Mouse (Mus musculus): Measurements from ENCODE around the gene Crlf1.
A peak's percentile ranks its signal among the peaks of the same experiment; 100 is the strongest.

Crlf1 gene

DNA sequence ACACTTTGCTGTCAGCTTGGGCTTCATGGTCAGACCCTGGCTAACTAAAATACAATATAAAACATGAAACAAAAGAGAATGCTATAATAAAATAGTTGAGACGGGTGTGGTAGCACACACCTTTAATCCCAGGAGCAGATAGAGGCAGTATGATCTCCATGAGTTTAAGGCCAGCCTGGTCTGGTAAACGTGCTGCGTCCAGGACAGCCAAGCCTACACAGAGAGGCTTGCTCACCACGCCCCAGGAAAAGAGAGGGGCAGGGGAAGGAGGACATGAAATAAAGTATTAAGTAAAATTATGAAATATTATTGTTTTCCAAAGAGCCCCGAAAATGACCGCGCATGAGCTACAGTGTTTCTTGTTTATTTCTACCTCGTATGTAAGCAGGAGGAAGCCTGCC is 34.2 kb downstream of the Crlf1 start:
- DNase-seq = no peak

DNA sequence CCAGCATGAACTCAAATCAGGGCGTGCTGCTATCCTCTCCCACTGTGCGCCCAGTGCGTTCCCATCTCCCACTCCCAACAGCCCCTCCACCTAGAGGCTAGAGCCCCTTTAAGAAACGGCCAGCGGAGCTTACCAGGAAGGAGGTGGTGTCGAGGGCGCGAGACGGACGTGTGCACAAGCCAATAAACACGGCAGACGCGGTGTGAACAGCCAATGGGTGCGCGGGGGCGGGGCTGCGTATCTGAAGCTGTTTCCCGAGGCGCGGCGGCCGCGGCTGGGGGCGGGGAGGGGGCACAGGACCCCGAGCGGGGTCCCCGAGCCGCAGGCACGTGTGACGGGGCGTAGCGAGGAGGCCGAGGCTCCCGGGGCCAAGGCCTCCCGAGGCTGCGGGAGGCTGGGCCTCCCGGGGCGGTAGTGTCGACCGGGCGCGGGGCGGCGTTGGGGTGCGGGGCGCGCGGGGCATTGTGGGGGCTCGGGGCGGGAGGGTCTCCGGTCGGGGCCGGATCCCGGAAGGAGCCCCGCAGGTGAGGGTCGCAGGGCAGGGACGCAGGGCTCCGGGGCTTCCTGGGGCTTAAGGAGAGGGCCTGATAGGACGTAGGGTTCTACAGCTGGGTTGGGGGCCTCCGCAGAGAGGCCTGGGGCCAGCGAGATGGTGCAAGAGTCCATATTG is 34.7 kb downstream of the Crlf1 start, which contains the start of the genes Fkbp8 and Kxd1:
Gene Fkbp8, plus strand, starts transcription at position 213 of the 670 bp plus-strand sequence.
Gene Kxd1, minus strand, starts transcription at position 445 of the 670 bp plus-strand sequence.
- DNase-seq = peak; percentile 97

DNA sequence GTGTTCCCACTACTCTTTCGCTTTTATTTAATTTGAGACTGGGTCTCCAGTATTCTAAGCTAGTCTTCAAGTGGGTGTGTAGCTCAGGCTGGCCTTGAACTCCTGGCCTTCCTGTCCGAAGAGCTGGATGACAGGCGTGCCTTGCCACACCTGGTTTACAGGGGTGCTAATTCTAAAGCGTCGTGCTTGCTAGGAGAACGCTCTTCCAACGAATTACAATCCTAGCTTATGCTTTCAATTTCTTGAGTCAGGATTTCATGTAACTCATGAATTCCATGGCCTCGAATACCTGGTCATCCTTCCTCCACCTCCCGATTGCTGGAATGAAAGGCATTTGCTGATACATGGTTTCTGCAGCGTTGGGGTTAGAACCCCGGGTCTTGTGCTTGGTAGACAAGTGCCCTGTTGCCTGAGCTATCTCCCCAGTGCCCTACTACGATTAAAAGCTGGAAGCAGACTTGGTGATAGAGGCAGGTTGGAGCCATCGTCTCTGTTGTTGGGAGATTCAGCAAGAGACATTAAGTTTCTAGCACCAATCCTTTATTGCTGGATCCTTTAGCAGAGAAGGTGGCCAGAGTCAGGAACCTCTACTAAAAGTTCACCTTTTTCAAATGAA is 35.3 kb downstream of the Crlf1 start:
- DNase-seq = no peak

DNA sequence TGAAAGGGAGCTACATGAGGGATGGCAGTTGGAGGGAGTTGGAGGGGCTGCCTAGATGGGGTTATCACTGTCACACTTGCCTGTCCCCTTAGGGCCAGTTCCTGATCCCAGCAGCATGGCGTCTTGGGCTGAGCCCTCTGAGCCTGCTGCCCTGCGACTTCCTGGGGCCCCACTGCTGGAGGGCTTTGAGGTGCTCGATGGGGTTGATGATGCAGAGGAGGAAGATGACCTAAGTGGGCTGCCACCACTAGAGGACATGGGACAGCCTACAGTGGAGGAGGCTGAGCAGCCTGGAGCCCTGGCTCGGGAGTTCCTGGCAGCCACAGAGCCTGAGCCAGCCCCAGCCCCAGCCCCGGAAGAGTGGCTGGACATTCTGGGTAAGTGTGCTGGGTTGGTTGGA is 36.3 kb downstream of the Crlf1 start:
- no peak for DNase-seq

DNA sequence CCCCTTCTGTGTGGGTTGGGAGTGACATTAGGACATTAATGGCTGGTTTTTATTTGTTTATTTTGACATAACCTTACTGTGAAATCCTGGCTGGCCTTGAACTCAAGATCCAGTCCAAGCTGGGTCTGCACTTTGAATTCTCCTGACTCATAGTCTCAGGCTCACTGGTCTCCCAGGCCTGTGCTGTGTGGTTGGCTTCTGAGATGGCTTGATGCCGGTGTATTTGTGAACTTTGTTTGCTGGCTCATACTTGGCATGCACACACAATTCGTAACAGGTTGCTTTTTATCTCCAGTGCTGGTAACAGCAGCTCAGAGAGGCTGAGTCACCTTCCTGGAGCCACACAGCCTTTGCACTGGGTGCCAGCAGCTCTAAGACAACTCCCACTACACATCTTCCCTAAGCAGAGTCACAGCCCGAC is 36.8 kb downstream of the Crlf1 start:
- no peak for DNase-seq

DNA sequence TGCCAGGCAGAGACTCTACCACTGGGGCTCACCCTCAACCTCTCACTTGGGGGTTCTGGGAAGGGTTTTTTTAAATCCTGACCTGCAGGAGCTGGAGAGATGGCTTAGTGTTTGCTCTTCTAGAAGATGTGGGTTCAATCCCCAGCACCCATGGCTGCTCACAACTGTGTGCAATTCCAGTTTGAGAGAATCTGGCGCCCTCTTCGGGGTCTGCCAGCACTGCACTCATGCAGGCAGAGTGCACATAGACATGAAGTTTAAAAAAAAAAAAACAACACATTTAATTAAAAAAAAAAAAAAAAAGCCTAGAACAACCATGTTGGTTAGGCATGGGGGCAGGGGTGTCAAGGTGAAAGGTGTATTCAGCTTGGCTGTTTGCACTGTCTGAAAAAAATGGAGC is 37.4 kb downstream of the Crlf1 start:
- no peak for DNase-seq

DNA sequence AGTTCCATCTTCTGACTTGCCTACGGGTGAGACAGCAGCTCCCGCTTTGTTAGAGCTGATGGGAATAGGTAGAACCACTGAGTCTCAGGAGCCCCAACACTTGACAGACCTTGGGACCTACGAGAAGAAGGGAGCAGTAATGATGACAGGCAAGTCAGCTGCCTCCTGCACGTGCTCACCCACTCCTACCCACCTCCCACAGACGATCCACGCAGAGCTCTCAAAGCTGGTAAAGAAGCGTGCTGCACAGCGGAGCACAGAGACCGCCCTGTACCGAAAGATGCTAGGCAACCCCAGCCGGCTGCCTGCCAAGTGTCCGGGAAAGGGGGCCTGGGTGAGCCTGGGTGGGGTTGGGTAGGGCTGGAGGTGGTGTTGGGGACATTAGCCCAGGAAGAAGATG is 41.3 kb downstream of the Crlf1 start:
- no peak for DNase-seq

DNA sequence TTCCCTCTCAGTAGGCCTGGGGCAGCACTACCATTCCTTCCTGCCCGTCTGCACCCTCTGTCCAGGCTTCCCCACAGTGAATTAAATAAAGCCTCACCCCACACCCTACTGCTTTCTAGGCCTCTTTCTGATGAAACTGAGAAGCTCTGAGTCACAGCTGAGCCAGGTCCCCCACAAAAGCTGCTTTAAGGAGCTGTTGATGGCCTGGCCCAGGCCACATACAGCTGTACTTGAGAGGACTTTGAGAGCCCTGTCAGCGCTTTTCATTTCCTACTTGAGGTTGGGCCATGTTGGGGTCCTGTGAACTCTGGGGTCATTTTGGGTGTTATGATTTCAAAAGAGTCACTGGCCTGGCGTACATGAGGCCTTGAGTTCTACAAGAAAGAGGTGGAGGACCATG is 42.3 kb downstream of the Crlf1 start:
- DNase-seq = no peak

DNA sequence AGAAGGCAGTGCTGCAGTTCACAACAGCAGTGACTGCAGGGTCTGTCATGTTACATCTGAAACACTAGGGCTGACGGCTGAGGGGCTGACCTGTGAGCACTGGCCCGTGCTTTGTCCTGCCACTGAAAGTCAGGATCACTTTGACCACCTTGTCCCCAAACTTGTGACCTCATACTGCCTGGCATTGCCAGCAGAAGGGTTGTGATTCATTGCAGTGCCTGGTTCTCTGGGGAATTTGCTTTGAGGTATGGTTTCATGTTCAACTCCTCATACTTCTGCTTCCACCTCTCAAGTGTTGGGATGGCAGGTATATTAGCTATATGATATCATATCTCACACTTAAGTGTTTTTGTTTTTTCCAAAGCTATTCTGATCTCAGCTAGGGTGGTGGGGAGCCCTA is 42.7 kb downstream of the Crlf1 start:
- no peak for DNase-seq

DNA sequence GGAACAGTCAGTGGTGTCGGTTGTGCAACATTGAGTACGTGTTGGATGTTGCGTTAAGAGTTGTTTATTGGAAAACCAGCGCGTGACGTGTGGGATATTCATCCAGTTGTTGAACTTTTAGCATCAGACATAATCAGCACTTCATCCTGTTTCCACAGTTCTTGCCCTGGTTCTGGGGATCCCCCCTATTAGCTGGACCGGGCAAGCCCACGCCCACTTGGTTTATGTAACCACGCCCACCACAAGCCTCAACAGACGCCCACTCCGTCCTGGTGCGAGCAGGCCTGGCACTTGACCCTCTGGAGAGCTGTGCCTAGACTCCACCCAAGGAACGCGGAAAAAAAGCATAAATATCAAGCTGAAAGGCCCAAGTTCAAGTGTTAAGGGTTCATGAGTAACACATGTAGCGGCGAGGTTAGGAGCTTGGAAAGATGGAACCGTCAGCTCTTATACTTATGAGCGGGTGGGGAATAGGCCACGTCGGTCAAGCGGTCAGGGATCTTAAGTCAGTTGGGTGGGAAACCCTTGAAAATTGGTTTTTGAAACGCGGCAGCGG is 45.1 kb downstream of the Crlf1 start:
- peak; percentile 79 for DNase-seq

DNA sequence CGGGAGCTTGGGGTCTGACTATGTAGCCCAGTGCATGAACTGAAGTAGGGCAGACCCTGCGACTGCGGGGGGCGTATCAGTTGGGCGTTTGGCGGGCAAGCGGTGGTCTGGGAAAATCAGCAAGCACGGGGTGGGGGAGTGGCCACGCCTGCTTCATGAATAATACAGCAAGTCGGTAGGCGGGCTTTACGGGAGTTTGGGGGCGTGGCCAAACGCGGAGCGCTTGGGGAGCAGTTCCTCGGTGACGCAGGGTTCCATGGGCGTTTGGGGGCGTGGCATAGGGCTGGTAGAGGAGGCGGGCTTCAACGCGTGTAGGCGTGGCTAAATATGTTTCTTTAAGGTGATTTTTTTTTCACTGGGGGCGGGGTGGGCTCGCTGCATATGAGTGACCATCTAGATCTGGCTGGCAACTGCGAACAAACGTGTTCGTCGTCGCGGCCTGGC is 45.7 kb downstream of the Crlf1 start:
- DNase-seq = peak; percentile 99

DNA sequence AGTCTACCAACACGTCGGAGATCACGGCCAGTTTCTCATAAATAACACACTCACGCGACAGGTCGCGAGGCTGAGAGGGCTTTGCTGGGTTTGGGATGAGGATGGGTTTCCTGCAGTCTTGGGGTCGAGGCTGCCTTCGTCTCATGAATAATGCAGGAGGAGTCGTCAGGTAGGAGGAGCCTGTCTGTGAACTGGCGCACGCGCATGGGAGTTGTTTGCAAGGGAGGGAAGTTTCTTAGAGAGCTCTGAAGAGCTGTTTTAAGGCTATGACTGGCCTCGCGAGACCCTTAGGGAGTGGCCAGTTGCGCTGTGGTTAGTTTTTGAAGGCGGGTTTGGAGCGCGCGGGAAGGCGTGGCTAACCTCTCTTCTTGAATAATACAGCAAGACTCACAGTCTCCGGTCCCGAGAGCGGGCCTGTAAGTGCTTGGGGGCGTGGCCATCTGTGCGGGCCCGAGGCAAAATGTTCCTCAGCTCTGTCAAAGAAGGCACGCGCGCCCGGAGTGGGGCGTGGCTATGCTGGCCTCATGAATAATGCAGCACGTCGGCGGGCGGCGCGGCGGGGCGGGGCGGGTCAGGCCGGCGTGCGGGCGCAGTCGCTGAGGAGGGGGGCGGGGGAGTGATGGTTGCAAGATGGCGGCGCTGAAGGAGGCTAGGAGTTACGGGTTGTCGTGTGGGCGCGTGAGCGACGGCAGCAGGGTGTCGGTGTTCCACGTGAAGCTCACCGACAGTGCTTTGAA is 46.3 kb downstream of the Crlf1 start, which contains the start of gene Ell:
Gene Ell, plus strand, starts transcription at position 381 of the 737 bp plus-strand sequence.
- peak; percentile 100 for DNase-seq

DNA sequence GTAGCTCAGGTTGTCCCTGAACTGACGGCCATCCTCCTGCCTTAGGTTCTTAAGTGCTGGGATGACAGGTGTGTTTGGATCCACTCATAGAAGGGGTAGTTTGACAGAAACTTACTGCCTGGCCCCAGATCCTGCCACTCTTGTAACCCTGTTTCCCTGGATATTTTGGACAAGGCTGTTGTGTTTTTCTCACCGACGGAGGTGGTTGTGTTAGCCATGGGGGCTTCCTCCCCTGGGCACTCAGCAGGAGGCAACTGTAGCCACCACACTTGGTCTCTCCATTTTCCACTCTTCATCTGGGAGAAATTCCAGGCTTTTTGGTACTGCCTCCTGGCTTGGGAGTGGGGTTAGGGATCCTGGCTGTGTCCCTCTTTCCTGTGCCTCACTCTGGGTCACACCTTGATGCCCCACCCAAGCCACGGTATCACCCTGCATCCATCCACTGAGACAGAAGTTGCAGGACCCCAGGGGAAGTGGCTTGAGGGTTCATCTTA is 47.1 kb downstream of the Crlf1 start:
- no peak for DNase-seq

DNA sequence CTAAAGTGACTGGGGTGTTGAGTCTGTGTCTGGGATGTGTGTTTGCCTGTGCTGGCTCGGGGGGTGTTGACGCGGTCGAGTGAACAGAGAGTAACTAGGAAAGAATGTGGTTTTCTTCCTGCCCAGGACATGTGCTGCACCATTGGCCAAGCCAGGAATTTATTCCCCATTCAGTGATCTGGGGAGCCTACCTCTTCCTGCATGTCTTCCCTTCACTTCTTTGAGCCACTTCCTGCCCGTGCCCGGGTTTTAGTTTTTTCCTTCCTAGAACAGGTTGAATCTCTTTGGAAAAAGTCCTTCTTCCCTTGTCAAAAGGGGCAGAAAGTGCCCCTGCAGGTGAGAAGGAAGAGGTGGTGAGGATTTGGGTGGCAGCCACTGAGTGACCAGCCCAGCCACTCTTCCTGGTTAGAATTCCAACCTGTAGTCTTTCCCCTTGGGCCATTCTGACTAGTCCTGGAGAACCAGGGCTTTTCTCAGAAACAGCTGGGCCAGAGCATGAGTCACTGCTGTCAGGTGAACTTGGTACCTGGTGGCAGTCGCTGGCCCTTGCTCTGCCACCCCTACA is 47.6 kb downstream of the Crlf1 start:
- DNase-seq = peak; percentile 63

DNA sequence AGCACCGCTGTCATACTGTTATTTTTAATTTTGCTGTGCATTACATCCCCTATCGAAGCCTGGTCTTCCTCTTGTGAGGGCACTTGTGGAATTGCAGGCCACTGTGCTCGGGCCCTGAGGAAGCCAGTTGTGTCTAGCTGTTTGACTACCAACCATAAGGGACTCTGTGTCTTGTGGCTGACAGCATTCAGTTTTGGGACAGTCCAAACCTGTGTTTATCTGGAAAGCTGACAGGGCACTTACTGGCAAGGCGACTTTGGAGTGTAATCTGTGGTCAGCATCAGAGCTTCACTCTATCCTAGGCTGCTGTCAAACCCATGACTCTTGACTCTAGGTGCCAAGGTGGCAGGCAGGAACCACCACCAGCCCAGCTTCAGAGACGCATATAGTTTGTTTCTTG is 48.1 kb downstream of the Crlf1 start:
- DNase-seq = no peak

DNA sequence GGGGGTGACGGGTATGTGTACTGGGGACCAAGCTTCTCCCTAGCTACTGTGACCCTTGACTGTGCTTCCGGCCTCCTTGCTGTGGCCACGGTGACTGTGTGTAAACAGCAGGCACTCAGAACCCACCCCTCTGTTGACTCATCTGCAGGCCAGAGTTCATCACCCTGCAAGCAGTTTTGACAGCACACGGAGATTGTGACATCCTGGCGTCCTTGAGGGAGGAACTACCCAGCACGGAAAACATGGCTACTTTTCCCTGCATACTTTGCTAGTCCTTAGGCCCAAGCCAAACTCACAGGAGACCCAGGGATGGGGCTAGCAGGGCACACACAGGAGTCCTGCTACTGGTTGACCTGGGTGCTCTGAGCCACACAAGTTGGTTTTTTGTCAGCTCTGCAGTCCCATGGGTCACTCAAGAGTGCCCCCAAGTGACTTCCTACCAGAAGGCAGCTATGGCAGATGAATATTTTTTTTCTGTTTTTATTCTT is 51.3 kb downstream of the Crlf1 start:
- peak; percentile 51 for DNase-seq

DNA sequence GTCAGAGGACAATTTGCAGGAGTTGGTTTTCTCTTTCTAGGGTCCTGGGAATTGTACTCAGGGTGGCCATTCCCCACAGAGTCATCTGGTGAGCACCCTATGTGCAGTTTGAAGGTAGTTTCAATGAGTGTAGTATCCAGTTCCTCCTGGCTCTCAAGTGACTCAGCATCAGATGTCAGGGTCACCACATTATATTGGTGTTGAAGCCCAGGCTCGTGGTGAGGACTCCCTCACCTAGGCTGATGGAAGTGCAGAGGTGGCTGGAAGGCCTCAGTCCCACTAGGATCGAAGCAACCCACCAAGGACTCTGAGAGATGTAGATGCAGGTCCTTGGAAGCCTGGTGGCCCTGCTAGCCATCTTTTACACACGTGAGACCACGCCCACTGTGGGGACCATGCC is 53.5 kb downstream of the Crlf1 start:
- DNase-seq = no peak

DNA sequence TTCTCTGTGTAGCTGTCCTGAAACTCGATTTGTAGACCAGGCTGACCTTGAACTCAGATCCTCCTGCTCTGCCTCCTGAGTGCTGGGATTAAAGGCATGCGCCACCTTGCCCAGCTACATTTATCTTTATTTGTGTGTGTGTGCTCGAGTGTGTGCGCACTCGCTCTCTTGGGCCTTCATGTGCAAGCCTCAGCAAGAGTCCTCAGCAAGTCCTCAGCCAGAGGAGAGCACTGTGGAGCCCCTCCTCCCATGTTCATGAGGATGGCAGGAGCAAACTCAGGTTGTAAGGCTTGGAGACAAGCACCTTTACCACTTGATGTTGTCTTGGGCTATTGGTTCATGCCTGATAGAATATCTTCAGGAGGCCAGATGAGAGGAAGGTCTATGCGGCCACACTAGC is 54.8 kb downstream of the Crlf1 start:
- no peak for DNase-seq

DNA sequence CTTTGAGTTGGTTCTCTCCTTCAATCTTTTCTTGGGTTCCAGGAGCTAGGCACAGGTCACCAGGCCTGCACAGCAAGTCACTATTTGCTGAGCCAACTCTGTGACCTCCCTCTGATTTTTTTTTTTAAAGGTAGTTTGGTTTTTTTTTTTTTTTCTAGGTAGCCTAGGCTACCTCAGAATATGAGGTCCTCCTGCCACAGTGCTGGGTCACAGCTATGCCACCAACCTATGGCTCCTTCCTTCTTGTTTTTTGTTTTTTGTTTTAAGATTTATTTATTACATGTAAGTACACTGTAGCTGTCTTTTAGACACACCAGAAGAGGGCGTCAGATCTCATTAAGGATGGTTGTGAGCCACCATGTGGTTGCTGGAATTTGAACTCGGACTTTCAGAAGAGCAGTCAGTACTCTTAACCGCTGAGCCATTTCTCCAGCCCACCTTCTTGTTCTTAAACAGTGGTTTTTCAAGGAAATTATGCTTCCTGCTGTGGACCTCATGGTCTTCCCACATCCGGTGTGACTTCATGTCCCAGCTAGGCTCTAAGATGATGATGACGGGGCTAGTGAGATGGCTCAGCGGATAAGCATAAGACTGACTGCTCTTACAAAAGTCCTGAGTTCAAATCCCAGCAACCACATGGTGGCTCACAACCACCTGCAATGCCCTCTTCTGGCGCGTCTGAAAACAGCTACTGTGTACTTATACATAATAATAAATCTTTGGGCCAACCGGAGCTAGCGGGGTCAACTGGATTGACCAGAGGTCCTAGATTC is 56.6 kb downstream of the Crlf1 start:
- no peak for DNase-seq

DNA sequence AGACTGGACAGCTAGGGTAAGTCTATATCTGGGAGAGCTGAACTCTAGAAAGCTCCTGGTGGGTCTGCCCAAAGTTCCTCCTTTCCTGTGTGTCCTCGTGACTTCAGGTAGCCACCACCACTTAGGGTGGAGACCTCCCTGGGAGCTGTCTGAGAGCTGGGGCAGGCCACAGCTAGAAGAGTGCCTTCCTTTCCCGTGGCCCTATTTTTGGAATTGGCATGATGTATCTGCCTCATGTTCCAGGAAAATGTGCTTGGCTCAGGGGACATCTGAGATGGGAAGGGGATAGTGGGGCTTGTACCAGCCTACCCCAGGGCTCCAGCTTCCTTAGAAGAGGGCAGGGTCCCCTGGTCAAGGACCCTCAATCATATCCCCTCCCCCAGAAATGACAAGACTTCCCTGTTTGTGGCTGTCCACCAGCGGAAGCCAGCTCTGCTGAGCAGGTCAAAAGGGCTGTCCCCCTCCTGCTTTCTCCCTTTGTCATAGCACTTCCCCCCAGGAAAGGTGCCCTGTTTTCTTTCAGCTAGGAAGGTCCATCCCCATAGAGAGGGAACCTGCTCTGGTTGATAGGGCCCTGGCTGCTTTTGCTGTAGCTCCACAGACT is 58.7 kb downstream of the Crlf1 start:
- no peak for DNase-seq

DNA sequence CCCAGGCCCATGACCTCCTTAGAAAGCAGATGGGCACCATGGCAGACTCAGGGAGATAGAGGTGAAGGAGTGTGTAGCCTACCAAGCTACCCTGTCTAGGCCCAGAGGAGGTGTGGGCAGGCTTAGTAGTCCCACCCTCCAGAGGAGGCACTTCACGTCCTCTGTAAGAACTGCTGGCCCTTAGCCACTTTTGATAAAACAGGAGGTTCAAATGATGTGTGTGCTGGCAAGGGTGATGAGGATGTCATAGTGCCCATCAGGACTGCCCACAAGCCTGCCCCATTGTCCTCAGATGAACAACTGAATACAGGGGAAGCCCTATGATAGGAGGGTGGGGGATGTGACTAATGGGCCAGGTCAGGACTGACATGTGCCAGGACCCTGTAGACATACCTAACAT is 59.9 kb downstream of the Crlf1 start:
- no peak for DNase-seq

Measured in kidney, adult 11 months (tissue).